Mouse (Mus musculus): Measurements from ENCODE around the gene Rdh8. TPM values are rescaled to one million over a fixed set of nuclear protein-coding genes. Genes with fewer than 3 reads are reported as not detected.

Gene Rdh8
- not detected for polyA plus RNA-seq (2017; shearing (Covaris generic))

DNA sequence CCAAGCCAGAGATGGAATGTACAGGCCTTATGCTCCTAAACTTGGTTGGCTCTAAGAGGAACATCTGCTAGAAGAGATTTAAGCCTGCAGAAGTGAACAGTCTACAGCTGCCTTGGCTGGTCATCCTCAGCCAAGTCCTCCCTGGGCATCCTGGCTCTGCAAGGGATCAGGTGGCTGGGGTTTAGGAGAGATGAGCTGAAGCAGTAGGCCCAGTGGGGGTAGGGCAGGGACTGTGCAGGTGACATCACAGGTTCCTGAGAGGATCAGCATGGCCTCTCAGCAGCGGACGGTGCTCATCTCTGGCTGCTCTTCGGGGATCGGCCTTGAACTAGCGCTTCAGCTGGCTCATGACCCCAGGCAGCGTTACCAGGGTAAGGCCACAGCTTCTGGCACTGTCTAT is at the start of gene Rdh8:
TSS of gene Rdh8 (plus strand) at position 268 of the 400 bp plus-strand sequence.

DNA sequence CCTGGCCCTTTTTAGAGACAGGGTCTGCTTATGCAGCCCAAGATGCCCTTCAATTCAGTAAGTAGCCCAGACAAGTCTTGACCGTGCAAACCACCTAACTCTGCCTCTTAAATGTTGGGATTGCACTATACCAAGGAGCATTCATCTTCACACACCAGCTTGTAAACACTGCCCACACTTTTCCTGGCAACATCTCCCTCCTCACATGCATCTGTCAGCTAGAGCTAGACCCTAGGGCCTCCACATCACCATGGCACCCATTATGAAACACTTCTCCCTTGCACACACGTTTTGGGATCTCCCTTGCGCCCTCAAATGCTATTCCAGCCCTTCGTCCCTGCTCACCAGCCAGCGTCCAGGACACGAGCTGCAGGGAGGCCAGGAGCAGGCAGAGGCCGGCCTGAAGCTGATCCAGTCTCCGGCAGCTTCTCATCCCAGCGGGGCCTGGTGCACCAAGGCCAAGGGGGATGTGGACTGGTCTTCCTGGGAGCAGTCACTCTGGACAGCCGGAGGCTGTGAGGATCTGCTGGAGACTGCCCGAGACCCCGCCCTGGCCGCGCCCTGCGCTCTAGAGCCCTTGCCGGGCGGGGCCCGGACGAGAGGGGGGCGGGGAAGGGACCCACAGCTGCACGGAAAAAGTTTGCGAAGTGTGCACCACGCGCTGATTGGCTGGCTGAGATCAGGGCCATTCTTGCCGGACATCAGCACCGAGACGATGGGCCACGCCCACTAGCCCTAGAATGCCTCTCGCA is 3.6 kb upstream of the Rdh8 start, which contains the start of gene Col5a3:
TSS of gene Col5a3 (minus strand) at position 547 of the 752 bp plus-strand sequence.

DNA sequence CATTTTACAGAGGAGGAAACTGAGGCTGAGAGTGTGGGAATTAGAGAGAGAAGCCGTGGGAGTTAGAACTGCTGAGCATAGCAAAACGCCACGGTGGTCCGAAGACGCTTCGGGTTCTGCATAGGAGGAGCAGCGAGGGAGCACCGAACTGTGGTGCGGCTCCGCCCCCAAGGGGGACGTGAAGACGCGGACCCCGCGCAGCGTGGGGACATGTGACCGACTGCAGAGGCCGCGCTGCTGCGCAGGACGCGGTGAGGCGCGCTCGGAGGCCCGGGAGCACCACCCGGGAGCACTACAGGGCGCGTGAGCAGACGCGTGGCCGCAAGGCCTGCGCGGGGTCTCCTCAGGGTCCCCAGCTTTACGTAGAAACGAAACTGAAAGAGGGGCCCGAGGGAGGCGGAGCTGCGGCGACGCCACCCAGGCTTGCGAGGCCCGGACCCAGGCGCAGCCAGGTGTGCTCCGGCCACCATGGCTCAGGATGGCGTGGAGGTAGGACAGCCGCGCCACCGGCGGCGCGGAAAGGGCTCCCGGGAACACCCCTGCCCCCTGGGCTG is 50.2 kb downstream of the Rdh8 start, which contains the start of gene A230050P20Rik:
TSS of gene A230050P20Rik (plus strand) at position 195 of the 554 bp plus-strand sequence.

Other genes starting within 250 kb of the Rdh8 start
- 8.3 TPM for gene Zfp846, start 237.2 kb upstream of the Rdh8 start, polyA plus RNA-seq (2017; shearing (Covaris generic))
- gene Ubl5, start 175.6 kb upstream of the Rdh8 start, polyA plus RNA-seq (2017; shearing (Covaris generic)) = 413 TPM
- 76.7 TPM for gene Fbxl12, start 173.7 kb upstream of the Rdh8 start, polyA plus RNA-seq (2017; shearing (Covaris generic))
- 18.1 TPM for gene Pin1, start 166.4 kb upstream of the Rdh8 start, polyA plus RNA-seq (2017; shearing (Covaris generic))
- gene Olfm2, start 72.2 kb upstream of the Rdh8 start, polyA plus RNA-seq (2017; shearing (Covaris generic)) = not detected
- not detected for gene Col5a3, start 3.4 kb upstream of the Rdh8 start, polyA plus RNA-seq (2017; shearing (Covaris generic))
- gene A230050P20Rik, start 50.1 kb downstream of the Rdh8 start, polyA plus RNA-seq (2017; shearing (Covaris generic)) = 40.4 TPM
- 2.1 TPM for gene Angptl6, start 61.2 kb downstream of the Rdh8 start, polyA plus RNA-seq (2017; shearing (Covaris generic))
- gene Ppan, start 69.7 kb downstream of the Rdh8 start, polyA plus RNA-seq (2017; shearing (Covaris generic)) = 122 TPM
- 312 TPM for gene Eif3g, start 80.1 kb downstream of the Rdh8 start, polyA plus RNA-seq (2017; shearing (Covaris generic))
- 56.1 TPM for gene Dnmt1, start 141.4 kb downstream of the Rdh8 start, polyA plus RNA-seq (2017; shearing (Covaris generic))
- 16.7 TPM for gene S1pr2, start 158.3 kb downstream of the Rdh8 start, polyA plus RNA-seq (2017; shearing (Covaris generic))
- 88.5 TPM for gene Mrpl4, start 184.2 kb downstream of the Rdh8 start, polyA plus RNA-seq (2017; shearing (Covaris generic))
- gene Icam1, start 197.5 kb downstream of the Rdh8 start, polyA plus RNA-seq (2017; shearing (Covaris generic)) = 141 TPM
- gene Icam4, start 210.9 kb downstream of the Rdh8 start, polyA plus RNA-seq (2017; shearing (Covaris generic)) = 1.4 TPM
- gene Icam5, start 213.6 kb downstream of the Rdh8 start, polyA plus RNA-seq (2017; shearing (Covaris generic)) = 0.59 TPM
- gene Zglp1, start 248.6 kb downstream of the Rdh8 start, polyA plus RNA-seq (2017; shearing (Covaris generic)) = not detected

All from effector memory CD4-positive, alpha-beta T cell, adult 5 months (primary cell).